Mouse (Mus musculus): Measurements from ENCODE around the gene Tab3. TPM values are rescaled to one million over a fixed set of nuclear protein-coding genes. Genes with fewer than 3 reads are reported as not detected.

The Tab3 gene
- total and polyA plus RNA-seq, 3 experiments, result 5.2 to 12.8 TPM; not detected in 1

- H3K79me2 ChIP-seq (ENCODE audit: control insufficient read depth, insufficient read depth, low read length, poor library complexity), result no peaks in the 10 kb centered on the region; the same call in 1 of the 2 replicates
- H3K4me1 ChIP-seq (ENCODE audit: control insufficient read depth in 1 of 2, insufficient read depth in 2 of 2, low read length in 2 of 2), result peaks cover 0 to 12% of the 10 kb centered on the region in 2 experiments; a peak in 2 of 4 replicates
- no peaks in the 10 kb centered on the region for H3K27me3 ChIP-seq (ENCODE audit: control insufficient read depth in 1 of 2, insufficient read depth in 2 of 2, low read length in 2 of 2)
- H3K27ac ChIP-seq (ENCODE audit: control insufficient read depth, low read depth, low read length), result no peak overlapping the region
- DNase-seq (ENCODE audit: low read depth, low spot score), result no peak
- H3K4me3 ChIP-seq (ENCODE audit: control insufficient read depth in 1 of 2, insufficient read depth in 1 of 2, low read depth in 2 of 2, low read length in 2 of 2), result no peak overlapping the region
- no peaks in the 10 kb centered on the region for H3K9me3 ChIP-seq (replicated peaks; ENCODE audit: insufficient read depth, low read length)
- no peak overlapping the region for H3K9ac ChIP-seq (ENCODE audit: control insufficient read depth, low read depth, low read length, poor library complexity, severe bottlenecking)
- no peak for TF ChIP-seq ZNF384 (IDR thresholded peaks at IDR 0.05; ENCODE audit: low read depth, low read length)
- peak; percentile 7 to 41 (median 16); a peak in 3 of 6 replicates for TF ChIP-seq CTCF (IDR thresholded peaks at IDR 0.05 in 2 of 3, conservative IDR thresholded peaks at IDR 0.05 in 1 of 3; ENCODE audit: control insufficient read depth in 1 of 3, insufficient read depth in 1 of 3, low read depth in 2 of 3, low read length in 3 of 3, poor library complexity in 1 of 3, severe bottlenecking in 1 of 3)
- TF ChIP-seq SIN3A (IDR thresholded peaks at IDR 0.05; ENCODE audit: low read length), result no peak
- no peak for TF ChIP-seq GATA1 (IDR thresholded peaks at IDR 0.05; ENCODE audit: low read depth, low read length)
- H3K36me3 ChIP-seq (ENCODE audit: control insufficient read depth in 1 of 2, insufficient read depth in 2 of 2, low read length in 2 of 2), result peaks cover 1 to 12% of the 10 kb centered on the region in 2 experiments; a peak in 3 of 4 replicates
These were observed 11.8 kb downstream of the Tab3 start for GRCm38 (mm10) chrX:85585575-85585974.

DNA sequence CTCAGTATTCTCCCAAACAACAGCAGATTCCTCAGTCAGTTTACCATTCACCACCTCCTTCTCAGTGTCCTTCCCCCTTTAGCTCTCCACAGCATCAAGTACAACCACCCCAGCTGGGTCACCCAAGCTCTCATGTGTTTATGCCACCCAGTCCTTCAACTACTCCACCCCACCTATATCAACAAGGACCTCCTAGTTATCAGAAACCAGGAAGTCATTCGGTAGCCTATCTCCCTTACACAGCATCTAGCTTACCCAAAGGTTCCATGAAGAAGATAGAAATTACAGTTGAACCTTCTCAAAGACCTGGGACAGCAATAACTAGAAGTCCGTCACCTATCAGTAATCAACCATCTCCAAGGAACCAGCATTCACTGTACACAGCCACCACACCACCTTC is 40.9 kb downstream of the Tab3 start:
- Histone ChIP-seq H3K27ac (ENCODE audit: control insufficient read depth, low read depth, low read length) (peak overlapping the region; percentile 29; the same call in 1 of the 2 replicates), H3K27me3 (ENCODE audit: control insufficient read depth in 1 of 2, insufficient read depth in 2 of 2, low read length in 2 of 2) (no peaks in the 10 kb centered on the region), H3K9ac (ENCODE audit: control insufficient read depth, low read depth, low read length, poor library complexity, severe bottlenecking) (no peak overlapping the region), H3K79me2 (ENCODE audit: control insufficient read depth, insufficient read depth, low read length, poor library complexity) (no peaks in the 10 kb centered on the region), H3K4me1 (ENCODE audit: control insufficient read depth in 1 of 2, insufficient read depth in 2 of 2, low read length in 2 of 2) (peaks cover 0 to 6% of the 10 kb centered on the region in 2 experiments; a peak in 2 of 4 replicates), H3K36me3 (ENCODE audit: control insufficient read depth in 1 of 2, insufficient read depth in 2 of 2, low read length in 2 of 2) (peaks cover 5 to 6% of the 10 kb centered on the region in 2 experiments), H3K9me3 (replicated peaks; ENCODE audit: insufficient read depth, low read length) (no peaks in the 10 kb centered on the region), H3K4me3 (ENCODE audit: control insufficient read depth in 1 of 2, insufficient read depth in 1 of 2, low read depth in 2 of 2, low read length in 2 of 2) (no peak overlapping the region)
- no peak for TF ChIP-seq SMC3 (IDR thresholded peaks at IDR 0.05; ENCODE audit: low read depth, low read length)
- TF ChIP-seq SIN3A (IDR thresholded peaks at IDR 0.05; ENCODE audit: low read length), result peak; percentile 47; the same call in 1 of the 2 replicates
- TF ChIP-seq EP300 (IDR thresholded peaks at IDR 0.05; ENCODE audit: low read depth in 1 of 2, low read length in 2 of 2), result peak; percentile 58 to 79
- TF ChIP-seq ETS1 (IDR thresholded peaks at IDR 0.05; ENCODE audit: low read depth, low read length), result 0 out of 2 replicates have a peak, but pooled peaks have one; percentile 38
- TF ChIP-seq TAL1 (IDR thresholded peaks at IDR 0.05; ENCODE audit: low read length), result 0 out of 2 replicates have a peak, but pooled peaks have one; percentile 24
- no peak for TF ChIP-seq ZNF384 (IDR thresholded peaks at IDR 0.05; ENCODE audit: low read depth, low read length)
- no peak for TF ChIP-seq ZMIZ1 (IDR thresholded peaks at IDR 0.05; ENCODE audit: low read depth, low read length)
- peak; percentile 36; the same call in 1 of the 2 replicates for TF ChIP-seq TCF12 (IDR thresholded peaks at IDR 0.05; ENCODE audit: low read depth, low read length)
- TF ChIP-seq GABPA (IDR thresholded peaks at IDR 0.05; ENCODE audit: low read depth, low read length), result no peak
- TF ChIP-seq GATA1 (IDR thresholded peaks at IDR 0.05; ENCODE audit: low read depth, low read length), result peak; percentile 62
- TF ChIP-seq NRF1 (IDR thresholded peaks at IDR 0.05; ENCODE audit: insufficient read depth, low read depth, low read length, poor library complexity, severe bottlenecking), result no peak
- peak; percentile 65 for DNase-seq (ENCODE audit: low read depth, low spot score)

DNA sequence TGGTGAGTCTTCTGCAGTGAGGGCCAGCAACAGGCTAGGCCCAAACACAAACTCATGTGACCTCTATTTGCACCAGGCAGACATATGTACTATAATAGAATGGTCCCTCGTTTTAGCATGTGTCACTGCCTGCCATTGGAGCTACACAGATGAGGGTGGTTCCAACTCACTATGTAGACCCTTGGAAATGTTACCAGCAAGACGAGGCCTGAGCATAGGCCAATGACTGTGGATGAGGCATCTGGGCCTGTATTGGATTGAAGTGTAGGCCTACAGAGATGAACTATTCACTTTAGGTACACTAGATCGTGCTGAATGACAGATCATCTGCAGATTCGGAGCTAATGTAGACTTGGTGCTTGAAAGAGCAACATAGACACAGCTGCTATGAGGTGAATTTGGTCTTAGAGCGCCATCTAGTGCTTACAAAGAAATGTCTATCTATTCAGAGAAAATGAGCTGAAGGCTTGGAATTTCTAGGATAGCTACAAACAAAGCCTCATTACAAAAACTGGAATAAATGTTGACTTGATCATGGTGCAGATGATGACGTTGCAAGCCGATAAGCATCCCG is 72.5 kb downstream of the Tab3 start:
- peak; percentile 68 for DNase-seq (ENCODE audit: low read depth, low spot score)
- Histone ChIP-seq H3K4me3 (ENCODE audit: control insufficient read depth in 1 of 2, insufficient read depth in 1 of 2, low read depth in 2 of 2, low read length in 2 of 2) (no peak overlapping the region), H3K27me3 (ENCODE audit: control insufficient read depth in 1 of 2, insufficient read depth in 2 of 2, low read length in 2 of 2) (no peaks in the 10 kb centered on the region), H3K9ac (ENCODE audit: control insufficient read depth, low read depth, low read length, poor library complexity, severe bottlenecking) (no peak overlapping the region), H3K4me1 (ENCODE audit: control insufficient read depth in 1 of 2, insufficient read depth in 2 of 2, low read length in 2 of 2) (no peaks in the 10 kb centered on the region), H3K9me3 (replicated peaks; ENCODE audit: insufficient read depth, low read length) (no peaks in the 10 kb centered on the region), H3K36me3 (ENCODE audit: control insufficient read depth in 1 of 2, insufficient read depth in 2 of 2, low read length in 2 of 2) (no peaks in the 10 kb centered on the region), H3K27ac (ENCODE audit: control insufficient read depth, low read depth, low read length) (no peak overlapping the region), H3K79me2 (ENCODE audit: control insufficient read depth, insufficient read depth, low read length, poor library complexity) (no peaks in the 10 kb centered on the region)
- no peak for TF ChIP-seq GABPA (IDR thresholded peaks at IDR 0.05; ENCODE audit: low read depth, low read length)
- no peak for TF ChIP-seq ZNF384 (IDR thresholded peaks at IDR 0.05; ENCODE audit: low read depth, low read length)
- no peak for TF ChIP-seq POLR2AphosphoS5 (IDR thresholded peaks at IDR 0.05; ENCODE audit: borderline replicate concordance, low read depth, low read length)
- TF ChIP-seq CTCF (IDR thresholded peaks at IDR 0.05 in 2 of 3, conservative IDR thresholded peaks at IDR 0.05 in 1 of 3; ENCODE audit: control insufficient read depth in 1 of 3, insufficient read depth in 1 of 3, low read depth in 2 of 3, low read length in 3 of 3, poor library complexity in 1 of 3, severe bottlenecking in 1 of 3), result peak in 2 of 3 experiments; percentile 42 to 72; a peak in 4 of 6 replicates
- TF ChIP-seq ZC3H11A (IDR thresholded peaks at IDR 0.05; ENCODE audit: low read depth, low read length), result peak; percentile 84
- no peak for TF ChIP-seq ZKSCAN1 (IDR thresholded peaks at IDR 0.05; ENCODE audit: low read depth, low read length)
- TF ChIP-seq RAD21 (IDR thresholded peaks at IDR 0.05; ENCODE audit: low read depth, low read length), result peak; percentile 89
- no peak for TF ChIP-seq TAL1 (IDR thresholded peaks at IDR 0.05; ENCODE audit: low read length)
- peak; percentile 81 for TF ChIP-seq SMC3 (IDR thresholded peaks at IDR 0.05; ENCODE audit: low read depth, low read length)
- no peak for TF ChIP-seq MEF2A (IDR thresholded peaks at IDR 0.05; ENCODE audit: extremely low read depth, insufficient replicate concordance, low read depth, low read length, poor library complexity, severe bottlenecking)
- TF ChIP-seq BHLHE40 (IDR thresholded peaks at IDR 0.05; ENCODE audit: borderline replicate concordance, low read depth, low read length), result no peak
- no peak for TF ChIP-seq ELF1 (IDR thresholded peaks at IDR 0.05; ENCODE audit: low read depth, low read length)

All from MEL (cell line).